Mouse (Mus musculus) kidney, adult 11 months (tissue): Measurements from ENCODE around the gene Mcoln1.
A peak's percentile ranks its signal among the peaks of the same experiment; 100 is the strongest.

Source experiments
- DNase-seq: peaks from one replicate; pipeline ENCODE4 v3.0.0; 2022

Mcoln1 gene

GRCm38 (mm10) chr8:3500235-3501090 lies at the start of gene Mcoln1:
Gene Mcoln1, plus strand, starts transcription at chr8:3500457.
- peak; percentile 98 for DNase-seq

GRCm38 (mm10) chr8:3450670-3451069 lies 49.6 kb upstream of the Mcoln1 start:
- no peak for DNase-seq

GRCm38 (mm10) chr8:3451992-3452391 lies 48.3 kb upstream of the Mcoln1 start:
- DNase-seq: peak; percentile 62

GRCm38 (mm10) chr8:3463248-3463647 lies 37.0 kb upstream of the Mcoln1 start:
- DNase-seq: peak; percentile 53

- DNase-seq: no peak
These were observed 35.9 kb upstream of the Mcoln1 start for GRCm38 (mm10) chr8:3464309-3464708.

GRCm38 (mm10) chr8:3467006-3467885 lies 33.0 kb upstream of the Mcoln1 start, which contains the start of gene Pex11g:
Gene Pex11g, minus strand, starts transcription at chr8:3467680.
- DNase-seq: peak; percentile 99

- no peak for DNase-seq
These were observed 32.2 kb upstream of the Mcoln1 start for GRCm38 (mm10) chr8:3467886-3468545.

GRCm38 (mm10) chr8:3468838-3469237 lies 31.4 kb upstream of the Mcoln1 start:
- no peak for DNase-seq

GRCm38 (mm10) chr8:3470562-3470961 lies 29.7 kb upstream of the Mcoln1 start, which contains the start of gene Tex45:
Gene Tex45, plus strand, starts transcription at chr8:3470862.
- DNase-seq: no peak

- no peak for DNase-seq
These were observed 24.4 kb upstream of the Mcoln1 start for GRCm38 (mm10) chr8:3475715-3476429.

- no peak for DNase-seq
These were observed 20.0 kb upstream of the Mcoln1 start for GRCm38 (mm10) chr8:3480221-3480785.

GRCm38 (mm10) chr8:3481605-3482004 lies 18.7 kb upstream of the Mcoln1 start:
- no peak for DNase-seq

- no peak for DNase-seq
These were observed 18.0 kb upstream of the Mcoln1 start for GRCm38 (mm10) chr8:3482240-3482740.

GRCm38 (mm10) chr8:3483546-3483945 lies 16.7 kb upstream of the Mcoln1 start:
- no peak for DNase-seq

GRCm38 (mm10) chr8:3485192-3485591 lies 15.1 kb upstream of the Mcoln1 start:
- no peak for DNase-seq

- peak; percentile 58 for DNase-seq
These were observed 7.1 kb upstream of the Mcoln1 start, which contains the start of gene Zfp358 for GRCm38 (mm10) chr8:3492901-3493844. Gene Zfp358, plus strand, starts transcription at chr8:3493138.

- DNase-seq: no peak
These were observed 6.4 kb upstream of the Mcoln1 start for GRCm38 (mm10) chr8:3493845-3494208.

GRCm38 (mm10) chr8:3495578-3496427 lies 4.5 kb upstream of the Mcoln1 start:
- DNase-seq: no peak

GRCm38 (mm10) chr8:3496428-3496748 lies 3.9 kb upstream of the Mcoln1 start:
- DNase-seq: no peak

- DNase-seq: no peak
These were observed 1.7 kb upstream of the Mcoln1 start for GRCm38 (mm10) chr8:3498583-3498982.
